Mouse (Mus musculus): ENCODE data around the gene Gpa33. TPM values are rescaled to one million over a fixed set of nuclear protein-coding genes. Genes with fewer than 3 reads are reported as not detected.

Gpa33 gene
- polyA plus RNA-seq, 1 experiment from 2014 or later = 50.4 TPM

- 65% methylated on average over 8 of the region's 8 CpGs for WGBS
- ATAC-seq (replicated peaks; ENCODE audit: low FRiP score, low TSS enrichment, low read depth) = no peak
- no peak for DNase-seq (ENCODE audit: low spot score)
Measured at GRCm38 (mm10) chr1:166124932-166125593, 5.0 kb upstream of the Gpa33 start.

GRCm38 (mm10) chr1:166126290-166126689 lies 3.7 kb upstream of the Gpa33 start:
- no peak overlapping the region for H3K4me2 ChIP-seq (ENCODE audit: low read length)
- no peak for DNase-seq (ENCODE audit: low spot score)
- H3K36me3 ChIP-seq (ENCODE audit: control insufficient read depth, insufficient read depth, low read length) = no peaks in the 10 kb centered on the region
- H3K27ac ChIP-seq (ENCODE audit: low read depth) = no peak overlapping the region
- 87% methylated on average over 6 of the region's 6 CpGs for WGBS
- H3K9ac ChIP-seq (ENCODE audit: low read length) = no peak overlapping the region
- no peaks in the 10 kb centered on the region for H3K27me3 ChIP-seq (replicated peaks; ENCODE audit: control insufficient read depth, insufficient read depth, low read length)
- H3K9me3 ChIP-seq (ENCODE audit: control insufficient read depth, low read length) = no peaks in the 10 kb centered on the region
- H3K4me1 ChIP-seq (replicated peaks; ENCODE audit: control insufficient read depth, insufficient read depth, low read length) = peaks cover 17% of the 10 kb centered on the region
- no peak for ATAC-seq (replicated peaks; ENCODE audit: low FRiP score, low TSS enrichment, low read depth)
- H3K4me3 ChIP-seq (ENCODE audit: low read depth, low read length) = no peak overlapping the region

More at GRCm38 (mm10) chr1:166124932-166125593, 5.0 kb upstream of the Gpa33 start:
- no peaks in the 10 kb centered on the region for H3K36me3 ChIP-seq (ENCODE audit: control insufficient read depth, insufficient read depth, low read length)
- no peak overlapping the region for H3K4me2 ChIP-seq (ENCODE audit: low read length)
- no peaks in the 10 kb centered on the region for H3K9me3 ChIP-seq (ENCODE audit: control insufficient read depth, low read length)
- peaks cover 14% of the 10 kb centered on the region for H3K4me1 ChIP-seq (replicated peaks; ENCODE audit: control insufficient read depth, insufficient read depth, low read length)
- no peak overlapping the region for H3K9ac ChIP-seq (ENCODE audit: low read length)
- H3K4me3 ChIP-seq (ENCODE audit: low read depth, low read length) = no peak overlapping the region
- no peaks in the 10 kb centered on the region for H3K27me3 ChIP-seq (replicated peaks; ENCODE audit: control insufficient read depth, insufficient read depth, low read length)
- no peak overlapping the region for H3K27ac ChIP-seq (ENCODE audit: low read depth)

GRCm38 (mm10) chr1:166126795-166127194 lies 3.2 kb upstream of the Gpa33 start:
- H3K9me3 ChIP-seq (ENCODE audit: control insufficient read depth, low read length) = no peaks in the 10 kb centered on the region
- H3K36me3 ChIP-seq (ENCODE audit: control insufficient read depth, insufficient read depth, low read length) = no peaks in the 10 kb centered on the region
- H3K4me2 ChIP-seq (ENCODE audit: low read length) = peak overlapping the region; percentile 42
- no peak overlapping the region for H3K27ac ChIP-seq (ENCODE audit: low read depth)
- no peak for DNase-seq (ENCODE audit: low spot score)
- peak overlapping the region; percentile 10; the same call in 1 of the 2 replicates for H3K4me3 ChIP-seq (ENCODE audit: low read depth, low read length)
- H3K4me1 ChIP-seq (replicated peaks; ENCODE audit: control insufficient read depth, insufficient read depth, low read length) = peaks cover 22% of the 10 kb centered on the region
- 44% methylated on average over 9 of the region's 9 CpGs for WGBS
- ATAC-seq (replicated peaks; ENCODE audit: low FRiP score, low TSS enrichment, low read depth) = no peak
- H3K27me3 ChIP-seq (replicated peaks; ENCODE audit: control insufficient read depth, insufficient read depth, low read length) = no peaks in the 10 kb centered on the region
- no peak overlapping the region for H3K9ac ChIP-seq (ENCODE audit: low read length)

GRCm38 (mm10) chr1:166127719-166128118 lies 2.3 kb upstream of the Gpa33 start, which contains the start of gene Dusp27:
Gene Dusp27, minus strand, starts transcription at chr1:166127922.
- no peaks in the 10 kb centered on the region for H3K9me3 ChIP-seq (ENCODE audit: control insufficient read depth, low read length)
- WGBS = 36% methylated on average over 4 of the region's 4 CpGs
- ATAC-seq (replicated peaks; ENCODE audit: low FRiP score, low TSS enrichment, low read depth) (no peak), DNase-seq (ENCODE audit: low spot score) (no peak)
- H3K4me3 ChIP-seq (ENCODE audit: low read depth, low read length) = peak within 1 kb of the TSS; percentile 18
- H3K36me3 ChIP-seq (ENCODE audit: control insufficient read depth, insufficient read depth, low read length) = no peaks in the 10 kb centered on the region
- H3K4me2 ChIP-seq (ENCODE audit: low read length) = peak within 1 kb of the TSS; percentile 42
- no peaks in the 10 kb centered on the region for H3K27me3 ChIP-seq (replicated peaks; ENCODE audit: control insufficient read depth, insufficient read depth, low read length)
- H3K9ac ChIP-seq (ENCODE audit: low read length) = 0 out of 2 replicates have a peak within 1 kb of the TSS, but pooled peaks have one; percentile 20
- peaks cover 26% of the 10 kb centered on the region for H3K4me1 ChIP-seq (replicated peaks; ENCODE audit: control insufficient read depth, insufficient read depth, low read length)
- peak within 1 kb of the TSS; percentile 71 for H3K27ac ChIP-seq (ENCODE audit: low read depth)

GRCm38 (mm10) chr1:166128551-166128950 lies 1.5 kb upstream of the Gpa33 start:
- DNase-seq (ENCODE audit: low spot score) = no peak
- Histone ChIP-seq H3K27ac (ENCODE audit: low read depth) (no peak overlapping the region), H3K4me1 (replicated peaks; ENCODE audit: control insufficient read depth, insufficient read depth, low read length) (peaks cover 26% of the 10 kb centered on the region), H3K9me3 (ENCODE audit: control insufficient read depth, low read length) (no peaks in the 10 kb centered on the region), H3K4me3 (ENCODE audit: low read depth, low read length) (no peak overlapping the region), H3K4me2 (ENCODE audit: low read length) (no peak overlapping the region), H3K9ac (ENCODE audit: low read length) (no peak overlapping the region), H3K36me3 (ENCODE audit: control insufficient read depth, insufficient read depth, low read length) (no peaks in the 10 kb centered on the region), H3K27me3 (replicated peaks; ENCODE audit: control insufficient read depth, insufficient read depth, low read length) (no peaks in the 10 kb centered on the region)
- 85% methylated on average over 5 of the region's 5 CpGs for WGBS
- no peak for ATAC-seq (replicated peaks; ENCODE audit: low FRiP score, low TSS enrichment, low read depth)

- Histone ChIP-seq H3K9me3 (ENCODE audit: control insufficient read depth, low read length) (no peaks in the 10 kb centered on the region), H3K27ac (ENCODE audit: low read depth) (no peak overlapping the region), H3K4me3 (ENCODE audit: low read depth, low read length) (no peak overlapping the region), H3K27me3 (replicated peaks; ENCODE audit: control insufficient read depth, insufficient read depth, low read length) (no peaks in the 10 kb centered on the region), H3K36me3 (ENCODE audit: control insufficient read depth, insufficient read depth, low read length) (no peaks in the 10 kb centered on the region), H3K4me2 (ENCODE audit: low read length) (no peak overlapping the region), H3K4me1 (replicated peaks; ENCODE audit: control insufficient read depth, insufficient read depth, low read length) (peaks cover 26% of the 10 kb centered on the region), H3K9ac (ENCODE audit: low read length) (no peak overlapping the region)
- WGBS = 41% methylated on average over 4 of the region's 4 CpGs
- no peak for DNase-seq (ENCODE audit: low spot score)
- no peak for ATAC-seq (replicated peaks; ENCODE audit: low FRiP score, low TSS enrichment, low read depth)
Measured at GRCm38 (mm10) chr1:166132367-166132766, 2.3 kb downstream of the Gpa33 start.

- no peaks in the 10 kb centered on the region for H3K36me3 ChIP-seq (ENCODE audit: control insufficient read depth, insufficient read depth, low read length)
Measured at GRCm38 (mm10) chr1:166135091-166135740, 5.2 kb downstream of the Gpa33 start.

GRCm38 (mm10) chr1:166137244-166137938 lies 7.4 kb downstream of the Gpa33 start:
- Histone ChIP-seq H3K4me2 (ENCODE audit: low read length) (no peak overlapping the region), H3K36me3 (ENCODE audit: control insufficient read depth, insufficient read depth, low read length) (no peaks in the 10 kb centered on the region), H3K9me3 (ENCODE audit: control insufficient read depth, low read length) (no peaks in the 10 kb centered on the region), H3K9ac (ENCODE audit: low read length) (no peak overlapping the region), H3K27ac (ENCODE audit: low read depth) (no peak overlapping the region), H3K4me1 (replicated peaks; ENCODE audit: control insufficient read depth, insufficient read depth, low read length) (peaks cover 9% of the 10 kb centered on the region; the same call in 1 of the 2 replicates), H3K4me3 (ENCODE audit: low read depth, low read length) (no peak overlapping the region), H3K27me3 (replicated peaks; ENCODE audit: control insufficient read depth, insufficient read depth, low read length) (no peaks in the 10 kb centered on the region)
- peak; percentile 75 for ATAC-seq (replicated peaks; ENCODE audit: low FRiP score, low TSS enrichment, low read depth)
- 53% methylated on average over 7 of the region's 7 CpGs for WGBS
- DNase-seq (ENCODE audit: low spot score) = no peak

More at GRCm38 (mm10) chr1:166135091-166135740, 5.2 kb downstream of the Gpa33 start:
- no peak for DNase-seq (ENCODE audit: low spot score)
- Histone ChIP-seq H3K4me1 (replicated peaks; ENCODE audit: control insufficient read depth, insufficient read depth, low read length) (peaks cover 24% of the 10 kb centered on the region; the same call in 1 of the 2 replicates), H3K9ac (ENCODE audit: low read length) (no peak overlapping the region), H3K27ac (ENCODE audit: low read depth) (no peak overlapping the region), H3K27me3 (replicated peaks; ENCODE audit: control insufficient read depth, insufficient read depth, low read length) (no peaks in the 10 kb centered on the region), H3K4me3 (ENCODE audit: low read depth, low read length) (no peak overlapping the region), H3K9me3 (ENCODE audit: control insufficient read depth, low read length) (no peaks in the 10 kb centered on the region), H3K4me2 (ENCODE audit: low read length) (no peak overlapping the region)
- no peak for ATAC-seq (replicated peaks; ENCODE audit: low FRiP score, low TSS enrichment, low read depth)
- 50% methylated on average over 5 of the region's 5 CpGs for WGBS
